Mouse (Mus musculus): ENCODE results near the gene AU021092. TPM values are rescaled to one million over a fixed set of nuclear protein-coding genes. Genes with fewer than 3 reads are reported as not detected.
A peak's percentile ranks its signal among the peaks of the same experiment; 100 is the strongest.
"Not testable (repeated sequence)": the region's sequence is repeated elsewhere in the genome, so short reads cannot be mapped to it uniquely, and the experiment has no call there.

Gene AU021092
- polyA plus RNA-seq, 1 experiment from 2014 or later, result 3.7 TPM

DNA sequence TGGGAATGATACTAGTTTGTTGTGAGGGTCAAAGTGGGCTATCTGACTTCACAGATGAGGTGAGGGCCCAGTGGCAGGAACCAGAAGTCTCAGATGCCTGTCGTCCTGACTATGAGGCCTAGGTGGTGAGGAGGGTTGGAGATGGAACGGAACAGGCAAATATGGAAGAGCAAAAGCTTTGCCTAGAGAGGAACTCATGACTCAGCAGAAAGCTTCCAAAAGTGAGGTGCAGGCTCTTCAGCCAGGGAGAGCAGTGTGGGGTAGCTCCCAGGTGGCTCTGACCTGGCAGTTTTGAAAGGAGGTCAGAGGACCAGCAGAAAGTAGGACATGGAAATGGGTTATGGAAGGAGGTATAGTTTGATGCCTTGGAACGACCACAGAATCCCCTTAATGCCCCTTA is 28.8 kb upstream of the AU021092 start:
- H3K4me2 ChIP-seq (ENCODE audit: low read length), result no peak overlapping the region
- no peak overlapping the region for H3K9ac ChIP-seq (ENCODE audit: low read length)
- ATAC-seq (replicated peaks; ENCODE audit: low FRiP score, low TSS enrichment, low read depth) (no peak), DNase-seq (ENCODE audit: low spot score) (no peak)
- H3K27ac ChIP-seq (ENCODE audit: low read depth), result no peak overlapping the region
- H3K4me3 ChIP-seq (ENCODE audit: low read depth, low read length), result no peak overlapping the region
- H3K9me3 ChIP-seq (ENCODE audit: control insufficient read depth, low read length), result no peaks in the 10 kb centered on the region
- WGBS, result 81% methylated on average over 3 of the region's 3 CpGs
- peaks cover 51% of the 10 kb centered on the region for H3K36me3 ChIP-seq (ENCODE audit: control insufficient read depth, insufficient read depth, low read length)
- peaks cover 12% of the 10 kb centered on the region for H3K4me1 ChIP-seq (replicated peaks; ENCODE audit: control insufficient read depth, insufficient read depth, low read length)
- no peaks in the 10 kb centered on the region for H3K27me3 ChIP-seq (replicated peaks; ENCODE audit: control insufficient read depth, insufficient read depth, low read length)

DNA sequence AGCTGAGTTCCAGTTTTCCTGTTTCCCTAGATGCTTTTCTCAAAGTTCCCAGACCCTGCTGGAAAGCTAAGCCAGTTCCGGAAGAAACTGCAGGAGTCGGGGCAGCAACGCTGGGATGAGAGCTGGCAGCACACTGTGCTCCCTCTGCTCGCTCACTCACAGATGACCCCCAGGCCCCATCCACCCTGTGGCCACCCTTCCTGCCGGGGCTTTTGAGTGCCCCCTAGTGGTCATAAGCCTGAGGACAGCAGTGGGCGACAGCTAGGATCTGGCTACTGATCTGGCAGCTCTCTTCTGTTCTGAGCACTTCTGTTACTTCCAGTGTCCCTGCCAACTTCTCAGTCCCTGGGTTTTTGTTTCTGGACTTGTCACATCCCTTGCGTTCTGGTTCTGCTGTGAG is 22.3 kb upstream of the AU021092 start:
- H3K9me3 ChIP-seq (ENCODE audit: control insufficient read depth, low read length), result no peaks in the 10 kb centered on the region
- peak; percentile 48; the same call in 1 of the 2 replicates for ATAC-seq (replicated peaks; ENCODE audit: low FRiP score, low TSS enrichment, low read depth)
- no peak overlapping the region for H3K4me3 ChIP-seq (ENCODE audit: low read depth, low read length)
- WGBS, result 40% methylated on average over 7 of the region's 7 CpGs
- H3K27me3 ChIP-seq (replicated peaks; ENCODE audit: control insufficient read depth, insufficient read depth, low read length), result no peaks in the 10 kb centered on the region
- H3K4me1 ChIP-seq (replicated peaks; ENCODE audit: control insufficient read depth, insufficient read depth, low read length), result no peaks in the 10 kb centered on the region
- H3K36me3 ChIP-seq (ENCODE audit: control insufficient read depth, insufficient read depth, low read length), result peaks cover 80% of the 10 kb centered on the region
- H3K4me2 ChIP-seq (ENCODE audit: low read length), result no peak overlapping the region
- H3K9ac ChIP-seq (ENCODE audit: low read length), result no peak overlapping the region
- no peak overlapping the region for H3K27ac ChIP-seq (ENCODE audit: low read depth)
- DNase-seq (ENCODE audit: low spot score), result peak; percentile 68

DNA sequence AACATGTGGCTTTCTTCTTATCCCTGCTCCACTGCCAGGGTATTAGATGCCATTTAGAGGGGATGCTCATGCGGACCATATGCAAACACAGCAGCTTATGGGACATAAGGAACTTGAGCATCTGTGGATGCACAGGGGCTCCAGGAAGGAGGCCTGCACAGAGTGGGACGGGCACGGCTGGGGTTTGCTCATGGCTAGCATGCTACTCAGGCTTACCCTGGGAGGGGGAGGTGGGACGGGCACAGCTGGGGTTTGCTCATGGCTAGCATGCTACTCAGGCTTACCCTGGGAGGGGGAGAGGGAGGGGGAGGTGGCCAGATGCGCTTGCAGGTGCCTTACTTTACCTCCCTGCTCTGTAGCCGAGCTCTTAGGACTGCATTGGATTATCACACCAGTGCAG is 20.8 kb upstream of the AU021092 start:
- 90% methylated on average over 6 of the region's 6 CpGs for WGBS
- no peaks in the 10 kb centered on the region for H3K27me3 ChIP-seq (replicated peaks; ENCODE audit: control insufficient read depth, insufficient read depth, low read length)
- no peaks in the 10 kb centered on the region for H3K4me1 ChIP-seq (replicated peaks; ENCODE audit: control insufficient read depth, insufficient read depth, low read length)
- peaks cover 67% of the 10 kb centered on the region for H3K36me3 ChIP-seq (ENCODE audit: control insufficient read depth, insufficient read depth, low read length)
- DNase-seq (ENCODE audit: low spot score), result no peak
- no peak overlapping the region for H3K27ac ChIP-seq (ENCODE audit: low read depth)
- ATAC-seq (replicated peaks; ENCODE audit: low FRiP score, low TSS enrichment, low read depth), result no peak
- no peak overlapping the region for H3K9ac ChIP-seq (ENCODE audit: low read length)
- H3K4me2 ChIP-seq (ENCODE audit: low read length), result no peak overlapping the region
- no peaks in the 10 kb centered on the region for H3K9me3 ChIP-seq (ENCODE audit: control insufficient read depth, low read length)
- no peak overlapping the region for H3K4me3 ChIP-seq (ENCODE audit: low read depth, low read length)

DNA sequence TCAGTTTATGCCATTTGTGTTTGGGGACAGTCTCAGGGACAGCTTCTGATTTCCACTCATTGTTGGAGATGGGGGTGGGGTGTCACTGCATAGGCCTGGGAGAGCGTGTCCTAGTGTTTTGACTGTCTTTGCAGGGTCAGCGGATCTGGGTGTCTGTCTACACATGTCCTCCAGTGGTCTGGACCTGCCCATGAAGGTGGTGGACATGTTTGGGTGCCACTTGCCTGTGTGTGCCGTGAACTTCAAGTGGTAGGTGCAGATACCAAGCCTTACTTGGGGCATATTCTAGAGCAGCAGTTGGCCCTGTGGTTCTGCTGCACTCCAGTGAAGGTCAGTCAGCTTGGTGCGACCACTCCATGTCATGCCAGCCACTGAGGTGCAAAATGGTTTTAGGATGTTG is 20.3 kb upstream of the AU021092 start:
- H3K9ac ChIP-seq (ENCODE audit: low read length), result no peak overlapping the region
- 90% methylated on average over 4 of the region's 4 CpGs for WGBS
- no peaks in the 10 kb centered on the region for H3K4me1 ChIP-seq (replicated peaks; ENCODE audit: control insufficient read depth, insufficient read depth, low read length)
- no peaks in the 10 kb centered on the region for H3K9me3 ChIP-seq (ENCODE audit: control insufficient read depth, low read length)
- H3K4me2 ChIP-seq (ENCODE audit: low read length), result no peak overlapping the region
- peaks cover 62% of the 10 kb centered on the region for H3K36me3 ChIP-seq (ENCODE audit: control insufficient read depth, insufficient read depth, low read length)
- H3K4me3 ChIP-seq (ENCODE audit: low read depth, low read length), result no peak overlapping the region
- no peaks in the 10 kb centered on the region for H3K27me3 ChIP-seq (replicated peaks; ENCODE audit: control insufficient read depth, insufficient read depth, low read length)
- ATAC-seq (replicated peaks; ENCODE audit: low FRiP score, low TSS enrichment, low read depth) (no peak), DNase-seq (ENCODE audit: low spot score) (no peak)
- no peak overlapping the region for H3K27ac ChIP-seq (ENCODE audit: low read depth)

DNA sequence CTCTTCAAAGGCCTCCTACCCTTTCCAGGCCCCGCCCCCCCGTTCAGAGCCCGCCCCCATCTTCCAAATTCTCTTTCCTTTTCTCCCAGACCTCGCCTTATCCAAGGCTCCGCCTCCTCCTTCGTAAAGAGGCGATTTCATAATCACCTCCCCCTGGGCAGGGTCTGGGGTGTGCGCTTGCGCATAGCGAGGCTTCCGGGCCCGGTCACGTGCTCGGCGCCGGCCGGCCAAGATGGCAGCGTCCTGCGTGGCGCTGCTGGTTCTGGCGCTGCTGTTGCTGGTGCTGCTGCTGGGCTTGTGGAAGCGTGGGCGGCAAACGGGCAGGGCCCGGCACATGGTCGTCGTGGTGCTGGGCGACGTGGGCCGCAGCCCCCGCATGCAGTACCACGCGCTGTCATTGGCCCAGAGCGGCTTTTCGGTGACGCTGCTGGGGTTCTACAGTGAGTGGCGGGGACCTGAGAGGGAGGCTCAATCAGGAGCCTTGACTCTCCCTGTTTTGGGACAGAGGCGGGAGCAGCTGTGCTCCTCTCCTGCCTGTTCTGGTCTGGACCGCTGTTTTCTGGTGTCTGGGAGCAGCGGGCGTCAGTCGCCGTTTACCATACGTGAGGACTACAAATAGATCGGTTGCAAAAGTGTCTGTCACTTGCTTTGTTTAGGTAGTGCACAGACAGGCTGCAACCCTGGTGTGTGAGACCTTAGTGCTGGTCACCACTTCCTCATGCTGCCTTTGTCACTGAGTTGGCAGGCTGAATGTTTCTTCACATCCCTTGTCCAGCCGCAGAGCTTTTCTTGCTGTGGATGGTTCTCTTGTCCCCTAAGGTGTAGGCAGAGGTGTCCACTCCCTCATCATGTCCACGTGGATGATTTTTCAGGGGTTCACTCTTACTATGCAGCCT is 11.6 kb upstream of the AU021092 start, which contains the start of gene Alg1:
Gene Alg1, plus strand, starts transcription at position 204 of the 896 bp plus-strand sequence.
- Histone ChIP-seq H3K36me3 (ENCODE audit: control insufficient read depth, insufficient read depth, low read length) (peaks cover 9% of the 10 kb centered on the region; the same call in 1 of the 2 replicates), H3K4me3 (ENCODE audit: low read depth, low read length) (peak within 1 kb of the TSS; percentile 95), H3K4me2 (ENCODE audit: low read length) (peak within 1 kb of the TSS; percentile 90), H3K27me3 (replicated peaks; ENCODE audit: control insufficient read depth, insufficient read depth, low read length) (no peaks in the 10 kb centered on the region), H3K4me1 (replicated peaks; ENCODE audit: control insufficient read depth, insufficient read depth, low read length) (peaks cover 10% of the 10 kb centered on the region), H3K9ac (ENCODE audit: low read length) (peak within 1 kb of the TSS; percentile 70), H3K9me3 (ENCODE audit: control insufficient read depth, low read length) (no peaks in the 10 kb centered on the region), H3K27ac (ENCODE audit: low read depth) (peak within 1 kb of the TSS; percentile 27; the same call in 1 of the 2 replicates)
- WGBS, result under 1% methylated on average over 47 of the region's 47 CpGs
- peak; percentile 90 for DNase-seq (ENCODE audit: low spot score)
- peak; percentile 94 for ATAC-seq (replicated peaks; ENCODE audit: low FRiP score, low TSS enrichment, low read depth)

DNA sequence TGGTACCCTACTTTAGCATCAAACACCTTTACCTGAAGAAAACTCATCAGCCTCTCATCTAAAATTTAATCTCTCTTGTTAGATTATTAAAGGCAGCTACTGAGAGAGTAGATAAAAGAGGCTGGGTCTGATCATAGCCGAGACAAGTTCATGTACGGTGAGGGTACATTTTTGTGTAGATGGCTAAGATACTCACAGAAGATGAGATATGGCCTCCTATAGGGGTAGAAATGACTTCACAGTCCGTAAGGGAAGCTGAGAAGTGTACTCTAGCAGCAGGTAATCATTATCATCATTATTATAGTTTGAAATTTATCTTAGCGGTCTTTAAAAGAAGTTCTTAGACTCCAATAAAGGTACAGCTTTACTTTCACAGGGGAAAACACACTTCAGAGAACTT is 10.9 kb upstream of the AU021092 start:
- 76% methylated on average over 4 of the region's 4 CpGs for WGBS
- Histone ChIP-seq H3K4me1 (replicated peaks; ENCODE audit: control insufficient read depth, insufficient read depth, low read length) (peaks cover 10% of the 10 kb centered on the region), H3K27ac (ENCODE audit: low read depth) (no peak overlapping the region), H3K9me3 (ENCODE audit: control insufficient read depth, low read length) (no peaks in the 10 kb centered on the region), H3K4me3 (ENCODE audit: low read depth, low read length) (peak overlapping the region; percentile 95), H3K36me3 (ENCODE audit: control insufficient read depth, insufficient read depth, low read length) (0 out of 2 replicates have a peak, but pooled peaks cover 8% of the 10 kb centered on the region), H3K4me2 (ENCODE audit: low read length) (peak overlapping the region; percentile 90), H3K27me3 (replicated peaks; ENCODE audit: control insufficient read depth, insufficient read depth, low read length) (no peaks in the 10 kb centered on the region), H3K9ac (ENCODE audit: low read length) (no peak overlapping the region)
- ATAC-seq (replicated peaks; ENCODE audit: low FRiP score, low TSS enrichment, low read depth) (no peak), DNase-seq (ENCODE audit: low spot score) (no peak)

DNA sequence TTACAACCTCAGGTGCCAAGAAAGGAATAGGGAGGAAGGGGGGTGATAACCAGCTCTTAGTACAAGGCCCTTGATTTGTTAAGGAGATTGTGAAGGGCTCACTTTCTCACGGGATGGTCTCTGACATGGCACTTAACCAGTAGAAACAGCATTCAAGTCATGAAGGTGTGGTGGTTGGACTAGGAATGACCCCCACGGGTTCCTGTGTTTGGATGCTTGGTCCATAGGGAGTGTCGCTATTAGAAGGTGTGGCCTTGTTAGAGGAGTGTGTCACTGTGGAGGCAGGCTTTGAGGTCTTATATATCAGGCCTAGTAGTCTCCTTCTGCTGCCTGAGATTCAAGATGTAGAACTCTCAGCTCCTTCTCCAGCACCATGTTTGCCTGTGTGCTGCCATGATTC is 6.0 kb upstream of the AU021092 start:
- not testable (repeated sequence) for H3K9ac ChIP-seq (ENCODE audit: low read length); H3K9me3 ChIP-seq (ENCODE audit: control insufficient read depth, low read length); H3K27me3 ChIP-seq (replicated peaks; ENCODE audit: control insufficient read depth, insufficient read depth, low read length); DNase-seq (ENCODE audit: low spot score); ATAC-seq (replicated peaks; ENCODE audit: low FRiP score, low TSS enrichment, low read depth); H3K4me3 ChIP-seq (ENCODE audit: low read depth, low read length); H3K27ac ChIP-seq (ENCODE audit: low read depth); H3K36me3 ChIP-seq (ENCODE audit: control insufficient read depth, insufficient read depth, low read length); H3K4me1 ChIP-seq (replicated peaks; ENCODE audit: control insufficient read depth, insufficient read depth, low read length); H3K4me2 ChIP-seq (ENCODE audit: low read length)
- WGBS, result 70% methylated on average over 3 of the region's 3 CpGs

DNA sequence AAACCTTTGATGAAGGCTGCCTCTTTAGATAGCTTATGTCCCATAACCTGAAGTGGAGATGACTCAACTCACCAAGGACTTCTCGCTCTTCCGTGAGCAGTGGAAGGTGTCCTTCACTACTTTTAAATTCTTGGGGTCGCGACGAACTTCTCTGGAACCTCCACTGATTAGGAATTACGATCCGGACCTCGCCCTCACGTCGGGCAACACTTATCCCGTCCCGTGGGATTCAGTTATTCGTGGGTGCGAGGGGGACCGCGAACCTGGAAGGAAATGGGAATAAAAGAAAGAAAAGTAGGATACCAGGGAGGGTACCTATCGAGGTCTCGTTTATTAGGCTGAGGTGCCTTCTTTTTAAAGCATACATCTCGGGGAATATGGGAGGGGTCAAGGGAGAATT is 5.4 kb upstream of the AU021092 start:
- not testable (repeated sequence) for H3K9ac ChIP-seq (ENCODE audit: low read length); H3K9me3 ChIP-seq (ENCODE audit: control insufficient read depth, low read length); H3K36me3 ChIP-seq (ENCODE audit: control insufficient read depth, insufficient read depth, low read length); H3K27me3 ChIP-seq (replicated peaks; ENCODE audit: control insufficient read depth, insufficient read depth, low read length); H3K4me2 ChIP-seq (ENCODE audit: low read length); DNase-seq (ENCODE audit: low spot score); H3K4me1 ChIP-seq (replicated peaks; ENCODE audit: control insufficient read depth, insufficient read depth, low read length); ATAC-seq (replicated peaks; ENCODE audit: low FRiP score, low TSS enrichment, low read depth); H3K4me3 ChIP-seq (ENCODE audit: low read depth, low read length); H3K27ac ChIP-seq (ENCODE audit: low read depth)
- WGBS, result 78% methylated on average over 19 of the region's 19 CpGs

DNA sequence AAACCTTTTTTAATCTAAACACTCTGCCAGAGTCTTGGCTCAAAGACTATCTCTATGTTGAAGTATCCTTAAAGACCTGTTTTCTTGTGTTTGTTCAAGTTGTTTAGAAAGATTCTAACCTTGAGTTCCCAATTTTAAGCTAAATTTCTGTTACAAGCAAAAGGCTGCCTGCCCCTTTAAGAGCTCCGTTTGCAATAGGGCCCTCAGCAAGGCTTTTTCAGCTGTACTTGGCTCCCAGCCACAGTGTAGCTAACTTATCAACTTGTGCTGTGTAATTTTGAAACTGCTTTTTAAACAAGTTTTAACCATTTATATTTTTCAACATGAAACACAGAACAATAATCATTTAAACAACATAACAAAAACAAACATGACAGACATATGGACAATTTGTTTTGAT is 4.4 kb upstream of the AU021092 start:
- 10% methylated on average over 1 of the region's 1 CpGs for WGBS
- not testable (repeated sequence) for H3K4me1 ChIP-seq (replicated peaks; ENCODE audit: control insufficient read depth, insufficient read depth, low read length); H3K27me3 ChIP-seq (replicated peaks; ENCODE audit: control insufficient read depth, insufficient read depth, low read length); ATAC-seq (replicated peaks; ENCODE audit: low FRiP score, low TSS enrichment, low read depth); H3K36me3 ChIP-seq (ENCODE audit: control insufficient read depth, insufficient read depth, low read length); H3K9me3 ChIP-seq (ENCODE audit: control insufficient read depth, low read length); H3K9ac ChIP-seq (ENCODE audit: low read length); H3K4me3 ChIP-seq (ENCODE audit: low read depth, low read length); DNase-seq (ENCODE audit: low spot score); H3K4me2 ChIP-seq (ENCODE audit: low read length); H3K27ac ChIP-seq (ENCODE audit: low read depth)
